Mouse (Mus musculus): Measurements from ENCODE around the gene Eaf2.

The Eaf2 gene

DNA sequence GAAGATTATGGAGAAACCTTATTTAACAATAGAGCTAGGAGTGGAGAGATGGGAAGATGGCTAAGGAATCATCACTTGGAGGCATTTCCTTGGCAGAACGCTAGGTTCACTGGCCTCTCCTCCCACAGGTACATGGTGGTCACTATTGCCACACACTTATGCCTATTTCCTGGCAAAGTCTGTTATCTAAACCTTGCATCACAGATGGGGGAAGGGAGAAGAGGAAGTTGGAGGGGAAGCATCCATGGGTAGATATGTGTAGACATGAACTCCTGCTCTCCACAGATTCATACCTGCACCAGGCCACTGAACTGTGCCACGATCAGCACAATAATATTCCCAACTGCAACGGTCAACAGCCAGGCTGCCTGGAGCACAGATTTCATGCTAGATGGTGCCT lies 122.8 kb downstream of the Eaf2 start:
- DNase-seq: no peak

DNA sequence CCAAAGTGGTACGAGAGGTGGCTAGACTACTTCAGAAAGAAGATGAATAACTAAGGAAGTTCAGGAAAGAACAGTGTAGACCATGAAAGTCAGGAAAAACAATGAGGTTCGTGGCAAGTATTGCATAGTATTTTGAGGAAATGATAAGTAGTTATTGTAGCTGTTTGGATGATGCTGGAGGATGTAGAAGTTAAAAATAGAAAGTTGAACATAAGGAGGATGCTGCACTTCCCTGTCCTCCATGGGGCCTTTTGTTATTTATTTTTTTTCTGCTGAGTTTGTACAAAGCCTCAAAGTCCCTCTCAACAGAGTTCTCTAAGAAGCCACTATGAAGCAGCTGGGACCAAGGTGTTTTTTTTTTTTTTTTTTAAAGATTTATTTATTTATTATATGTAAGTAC lies 127.0 kb downstream of the Eaf2 start:
- no peak for DNase-seq

DNA sequence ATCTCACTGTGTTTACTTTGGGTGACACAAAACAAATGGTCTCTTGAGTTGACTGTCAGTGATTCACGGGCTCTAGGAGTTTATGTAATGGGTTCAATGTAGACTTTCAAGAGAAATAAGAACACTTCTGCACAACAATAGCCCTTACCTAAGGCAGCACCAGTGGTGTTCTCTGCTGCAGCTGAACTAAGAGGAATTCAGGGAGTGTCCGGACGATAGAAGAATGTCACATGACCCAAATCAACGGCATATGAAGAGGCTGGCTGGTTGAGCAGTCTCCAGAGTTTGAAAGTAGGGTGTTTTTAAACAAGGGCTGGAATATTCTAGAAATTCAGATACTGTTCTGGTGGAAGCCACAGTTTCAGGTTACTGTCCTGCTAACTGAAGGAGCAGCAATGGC lies 127.7 kb downstream of the Eaf2 start:
- peak; percentile 52 for DNase-seq

DNA sequence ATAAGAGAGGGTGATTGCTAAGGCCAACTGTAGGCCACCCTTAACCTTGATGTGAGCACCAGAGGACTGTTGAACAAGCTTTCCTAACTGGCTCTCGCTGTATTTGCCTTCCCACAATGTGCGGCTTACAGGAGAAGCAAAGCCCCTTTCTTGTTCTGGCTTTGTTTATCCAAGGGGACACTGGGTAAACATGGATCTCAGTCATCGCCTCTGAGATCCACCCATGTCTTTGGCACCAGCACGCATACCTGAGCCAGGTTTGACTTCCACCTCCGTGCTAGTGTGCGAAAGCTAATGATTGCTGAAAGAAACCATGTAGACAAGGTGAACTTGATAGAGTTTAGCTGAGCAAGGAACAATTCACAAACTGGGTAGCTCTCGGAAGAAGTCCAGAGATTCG lies 131.2 kb downstream of the Eaf2 start:
- DNase-seq: no peak
